Mouse (Mus musculus) hindbrain, embryonic 12.5 days (tissue): ENCODE results near the gene Maml2. TPM values are rescaled to one million over a fixed set of nuclear protein-coding genes. Genes with fewer than 3 reads are reported as not detected.

Experiments
- ATAC-seq: fragments of 200-750 bp; cut with Nextera tagmentation; 2 replicates; pipeline ENCODE4 v1.8.0; 2017; ENCODE audit warnings: moderate TSS enrichment; ENCODE audit not compliant: low FRiP score
- H3K27ac ChIP-seq: fragments of 300-500 bp; sonication (generic); 2 replicates; pipeline ENCODE4 v1.5.1; 2016; ENCODE audit warnings: mild to moderate bottlenecking
- H3K27me3 ChIP-seq: fragments of 300-500 bp; sonication (generic); 2 replicates; pipeline ENCODE4 v1.6.1; 2016; ENCODE audit warnings: mild to moderate bottlenecking
- H3K36me3 ChIP-seq: fragments of 300-500 bp; sonication (generic); 2 replicates; pipeline ENCODE4 v1.6.1; 2016; ENCODE audit warnings: mild to moderate bottlenecking
- H3K4me1 ChIP-seq: fragments of 300-500 bp; sonication (generic); 2 replicates; pipeline ENCODE4 v1.6.1; 2016
- H3K4me2 ChIP-seq: fragments of 300-500 bp; sonication (generic); replicated peaks from 2 replicates; pipeline ENCODE4 v1.6.1; 2016; ENCODE audit warnings: mild to moderate bottlenecking
- H3K4me3 ChIP-seq: fragments of 300-500 bp; sonication (generic); 2 replicates; pipeline ENCODE4 v1.5.1; 2016; ENCODE audit warnings: mild to moderate bottlenecking
- H3K9ac ChIP-seq: fragments of 300-500 bp; sonication (generic); 2 replicates; pipeline ENCODE4 v1.6.1; 2016; ENCODE audit warnings: mild to moderate bottlenecking, moderate library complexity
- H3K9me3 ChIP-seq: fragments of 300-500 bp; sonication (generic); replicated peaks from 2 replicates; pipeline ENCODE4 v1.6.1; 2016; ENCODE audit warnings: mild to moderate bottlenecking
- WGBS: fragments of 180-500 bp; shearing (Covaris S2); methylation state at CpG from one replicate; pipeline ENCODE4 v1.1.7; 2016; 5-methylcytosine and 5-hydroxymethylcytosine counted together
- polyA plus RNA-seq: library from polyadenylated mRNA; unstranded; fragments of >200 nt; fragmentation: Nextera tagmentation; extraction: Ambion mirVana; gene quantifications from 2 replicates; pipeline ENCODE4 v1.2.1, GENCODE M21; 2016

The Maml2 gene
- polyA plus RNA-seq, 1 experiment from 2014 or later = 14.1 TPM

DNA sequence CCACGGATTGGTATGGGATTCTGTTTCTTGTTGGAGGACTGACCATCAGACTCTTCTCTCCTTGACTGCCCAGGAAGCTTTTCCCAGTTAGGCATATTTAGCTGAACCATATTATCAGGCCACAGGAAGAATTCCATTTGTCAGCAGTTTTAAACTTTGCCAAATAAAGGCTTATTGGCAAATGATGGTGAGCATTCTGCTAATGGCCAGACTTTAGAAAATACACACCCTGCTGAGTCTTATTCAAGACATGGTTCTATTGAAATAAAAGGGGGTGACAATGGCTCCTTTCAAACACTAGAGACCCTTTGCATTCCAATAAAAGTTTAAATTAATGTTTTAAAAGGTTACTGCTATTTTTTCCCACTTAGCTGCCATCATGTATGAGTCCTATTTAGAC is 279.4 kb downstream of the Maml2 start:
- H3K4me2 ChIP-seq = no peak overlapping the region
- no peak overlapping the region for H3K27ac ChIP-seq
- no peaks in the 10 kb centered on the region for H3K36me3 ChIP-seq
- WGBS = 68% methylated on average over 1 of the region's 1 CpGs
- H3K9ac ChIP-seq = no peak overlapping the region
- no peak for ATAC-seq
- H3K4me1 ChIP-seq = peaks cover 7% of the 10 kb centered on the region
- H3K27me3 ChIP-seq = no peaks in the 10 kb centered on the region
- no peak overlapping the region for H3K4me3 ChIP-seq
- H3K9me3 ChIP-seq = no peaks in the 10 kb centered on the region

DNA sequence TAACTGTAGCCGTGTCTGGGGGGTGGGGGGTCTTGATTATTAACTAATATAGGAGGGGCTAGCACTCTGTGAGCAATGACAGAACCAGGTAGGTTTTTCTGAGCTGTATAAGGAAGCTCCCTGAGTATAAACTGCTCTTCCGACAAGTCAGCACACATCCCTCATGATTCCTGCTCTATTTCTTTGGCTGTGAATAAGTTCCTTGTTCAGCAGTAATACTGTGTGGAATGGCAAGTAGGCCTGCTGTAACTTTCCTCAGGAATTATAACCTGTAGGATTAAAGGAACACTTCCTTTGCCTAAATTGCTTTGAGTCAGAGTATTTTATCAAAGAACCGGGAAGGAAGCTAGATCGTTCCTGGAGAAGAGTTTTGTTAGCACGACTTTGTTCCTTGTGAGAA is 283.4 kb downstream of the Maml2 start:
- ATAC-seq = no peak
- no peak overlapping the region for H3K4me2 ChIP-seq
- 82% methylated on average over 5 of the region's 5 CpGs for WGBS
- H3K4me1 ChIP-seq = peaks cover 15% of the 10 kb centered on the region
- H3K4me3 ChIP-seq = no peak overlapping the region
- no peak overlapping the region for H3K9ac ChIP-seq
- H3K9me3 ChIP-seq = no peaks in the 10 kb centered on the region
- no peaks in the 10 kb centered on the region for H3K36me3 ChIP-seq
- H3K27me3 ChIP-seq = no peaks in the 10 kb centered on the region
- no peak overlapping the region for H3K27ac ChIP-seq

DNA sequence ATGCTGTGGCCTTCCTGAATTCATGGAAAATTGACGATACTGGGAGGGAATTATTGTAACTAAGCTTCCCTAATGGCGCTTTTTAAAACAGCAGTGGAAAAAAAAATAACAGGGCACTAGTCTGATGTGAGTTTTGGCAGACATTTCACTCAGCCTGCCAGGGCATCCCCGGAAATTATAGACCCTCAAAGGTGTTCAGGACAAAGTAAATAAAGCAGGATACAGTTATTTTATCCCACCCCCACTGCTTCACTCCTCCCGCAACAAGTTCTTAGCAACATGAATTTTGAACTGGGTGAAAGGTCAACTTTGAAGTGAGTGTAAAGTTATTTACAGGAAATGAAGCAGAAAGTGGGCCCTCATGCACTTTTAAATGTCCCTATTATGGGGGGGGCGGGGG is 286.2 kb downstream of the Maml2 start:
- Histone ChIP-seq H3K4me1 (peaks cover 14% of the 10 kb centered on the region), H3K9ac (no peak overlapping the region), H3K4me2 (no peak overlapping the region), H3K36me3 (no peaks in the 10 kb centered on the region), H3K27ac (no peak overlapping the region), H3K9me3 (no peaks in the 10 kb centered on the region), H3K27me3 (no peaks in the 10 kb centered on the region), H3K4me3 (no peak overlapping the region)
- 50% methylated on average over 5 of the region's 5 CpGs for WGBS
- ATAC-seq = no peak

DNA sequence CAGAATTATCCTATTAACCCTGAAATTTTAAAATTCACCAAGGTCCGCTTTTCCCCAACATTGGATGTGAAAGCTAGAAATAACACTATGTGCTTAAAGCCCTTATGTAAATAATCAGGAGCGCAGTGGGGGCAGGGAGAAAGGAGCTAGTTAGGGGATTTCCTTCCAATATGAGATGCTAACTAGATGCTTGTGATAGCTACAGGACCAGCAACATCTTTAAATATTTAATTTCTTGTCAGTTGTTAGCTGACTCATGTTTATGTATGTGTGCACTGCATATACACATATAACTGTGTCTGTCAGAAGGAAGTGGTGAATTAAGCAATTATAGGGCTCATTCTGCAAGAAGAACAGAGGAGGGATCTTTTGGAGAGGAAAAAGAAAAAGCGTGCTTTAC is 286.7 kb downstream of the Maml2 start:
- no peak overlapping the region for H3K27ac ChIP-seq
- no peak overlapping the region for H3K4me2 ChIP-seq
- no peaks in the 10 kb centered on the region for H3K36me3 ChIP-seq
- no peak overlapping the region for H3K4me3 ChIP-seq
- no peak for ATAC-seq
- no peaks in the 10 kb centered on the region for H3K9me3 ChIP-seq
- peaks cover 14% of the 10 kb centered on the region for H3K4me1 ChIP-seq
- H3K27me3 ChIP-seq = no peaks in the 10 kb centered on the region
- 79% methylated on average over 3 of the region's 3 CpGs for WGBS
- no peak overlapping the region for H3K9ac ChIP-seq

DNA sequence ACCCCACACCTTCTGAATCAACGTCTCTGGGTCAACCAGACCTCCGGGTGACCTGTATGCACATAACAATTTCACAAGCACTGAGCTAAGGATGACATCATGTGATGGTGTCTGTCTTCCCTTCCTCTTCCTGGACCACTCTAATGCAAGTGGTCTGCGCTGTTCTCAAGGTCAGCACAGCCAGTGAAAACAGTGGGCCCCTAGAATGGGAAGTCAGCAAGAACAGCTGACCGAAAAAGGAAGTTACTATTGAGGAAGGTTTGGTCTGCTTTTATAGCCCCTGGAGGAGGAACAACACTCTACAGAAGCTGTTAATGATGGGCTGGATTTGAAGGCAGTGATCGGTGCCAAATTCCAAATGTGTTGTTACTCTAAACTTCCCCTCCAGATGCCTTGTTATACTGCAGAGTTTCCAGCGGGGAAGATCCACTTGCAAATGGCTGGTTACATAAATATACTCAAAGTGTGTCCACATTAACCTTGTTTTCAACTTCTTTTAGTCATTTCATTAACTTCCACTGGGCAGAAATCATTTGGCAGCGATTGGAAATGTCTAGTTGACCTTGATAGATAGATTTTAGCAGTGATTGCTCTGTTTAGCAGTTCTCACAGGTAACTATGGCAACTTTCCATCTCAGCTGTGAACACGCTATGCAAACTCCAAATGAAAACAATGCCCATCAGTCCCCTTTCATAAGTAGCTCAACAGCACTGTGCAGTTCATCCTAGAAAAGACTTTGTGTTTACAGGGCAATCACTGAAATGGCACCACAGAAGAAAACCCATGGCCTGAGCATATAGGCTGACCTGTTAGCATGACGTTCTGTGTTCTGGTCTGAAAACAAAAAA is 289.6 kb downstream of the Maml2 start:
- WGBS = 71% methylated on average over 9 of the region's 9 CpGs
- no peaks in the 10 kb centered on the region for H3K36me3 ChIP-seq
- no peak overlapping the region for H3K4me3 ChIP-seq
- no peak overlapping the region for H3K9ac ChIP-seq
- ATAC-seq = no peak
- no peaks in the 10 kb centered on the region for H3K9me3 ChIP-seq
- peaks cover 14% of the 10 kb centered on the region for H3K4me1 ChIP-seq
- no peak overlapping the region for H3K4me2 ChIP-seq
- H3K27ac ChIP-seq = no peak overlapping the region
- H3K27me3 ChIP-seq = no peaks in the 10 kb centered on the region

DNA sequence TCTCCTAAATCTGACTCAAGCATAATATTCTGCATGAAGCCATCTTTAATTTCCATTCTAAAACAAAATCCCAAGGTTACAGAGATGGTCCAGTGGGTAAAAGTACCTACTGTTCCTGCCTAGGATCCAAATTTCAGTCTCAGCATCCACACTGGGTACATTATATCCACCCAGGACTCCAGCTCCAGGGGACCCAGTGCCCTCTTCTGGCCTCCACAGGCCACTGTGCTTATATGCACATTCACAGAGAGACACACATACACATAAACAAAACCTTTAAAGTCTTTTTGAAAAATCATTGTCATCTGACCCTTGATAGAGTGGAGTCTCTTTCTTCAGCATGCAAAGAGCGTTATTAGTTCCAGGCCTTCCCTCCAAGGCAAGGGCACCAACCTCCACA is 291.0 kb downstream of the Maml2 start:
- Histone ChIP-seq H3K27me3 (no peaks in the 10 kb centered on the region), H3K4me3 (no peak overlapping the region), H3K4me2 (no peak overlapping the region), H3K4me1 (peaks cover 14% of the 10 kb centered on the region), H3K36me3 (no peaks in the 10 kb centered on the region), H3K9ac (no peak overlapping the region), H3K27ac (no peak overlapping the region), H3K9me3 (no peaks in the 10 kb centered on the region)
- no peak for ATAC-seq
- WGBS = 91% methylated on average over 1 of the region's 1 CpGs

DNA sequence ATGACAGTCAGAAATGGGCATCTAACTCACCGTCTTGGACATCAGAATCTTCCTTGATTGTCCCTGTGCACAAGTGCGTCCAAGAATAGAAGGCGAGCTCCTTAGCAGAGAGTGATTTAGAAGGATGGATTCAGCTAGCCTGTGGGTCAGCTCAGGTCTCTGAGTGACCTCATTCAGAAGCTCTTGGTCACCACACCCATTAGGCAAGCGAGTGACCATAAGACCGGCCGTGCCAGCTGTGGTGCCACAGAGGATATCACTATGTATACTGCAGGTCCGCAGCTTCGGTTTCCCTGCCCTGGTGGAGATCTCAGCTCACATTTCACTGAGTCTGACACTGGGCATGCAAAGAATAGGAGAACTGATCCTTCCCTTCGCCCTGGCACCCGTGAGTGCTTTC is 294.9 kb downstream of the Maml2 start:
- H3K9me3 ChIP-seq = no peaks in the 10 kb centered on the region
- ATAC-seq = no peak
- H3K4me3 ChIP-seq = no peak overlapping the region
- no peak overlapping the region for H3K27ac ChIP-seq
- no peak overlapping the region for H3K9ac ChIP-seq
- no peaks in the 10 kb centered on the region for H3K36me3 ChIP-seq
- H3K4me2 ChIP-seq = no peak overlapping the region
- H3K27me3 ChIP-seq = no peaks in the 10 kb centered on the region
- WGBS = 89% methylated on average over 10 of the region's 10 CpGs
- H3K4me1 ChIP-seq = no peaks in the 10 kb centered on the region

DNA sequence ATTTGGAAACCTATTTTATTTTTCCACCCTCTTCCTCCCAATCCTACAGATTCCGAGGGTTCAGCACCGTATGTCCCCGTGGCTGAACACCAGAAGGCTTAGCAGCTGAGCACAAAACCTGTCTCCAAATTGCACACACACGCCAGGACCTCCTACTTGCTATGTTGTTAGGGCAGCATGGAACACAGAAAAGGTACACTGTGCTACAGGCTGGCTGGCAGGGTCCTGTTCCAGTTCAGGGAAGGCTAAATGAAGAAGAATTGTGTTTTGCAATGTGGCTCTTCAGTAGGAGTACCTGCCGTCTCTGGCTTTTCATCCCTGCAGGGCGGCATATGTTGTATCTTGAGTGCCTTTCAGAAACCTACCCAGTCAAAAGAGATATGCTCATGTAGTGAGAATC is 300.0 kb downstream of the Maml2 start:
- WGBS = 89% methylated on average over 6 of the region's 6 CpGs
- ATAC-seq = no peak
- H3K4me1 ChIP-seq = no peaks in the 10 kb centered on the region
- H3K4me2 ChIP-seq = no peak overlapping the region
- H3K9ac ChIP-seq = no peak overlapping the region
- H3K27me3 ChIP-seq = no peaks in the 10 kb centered on the region
- no peaks in the 10 kb centered on the region for H3K9me3 ChIP-seq
- H3K4me3 ChIP-seq = no peak overlapping the region
- no peaks in the 10 kb centered on the region for H3K36me3 ChIP-seq
- no peak overlapping the region for H3K27ac ChIP-seq

DNA sequence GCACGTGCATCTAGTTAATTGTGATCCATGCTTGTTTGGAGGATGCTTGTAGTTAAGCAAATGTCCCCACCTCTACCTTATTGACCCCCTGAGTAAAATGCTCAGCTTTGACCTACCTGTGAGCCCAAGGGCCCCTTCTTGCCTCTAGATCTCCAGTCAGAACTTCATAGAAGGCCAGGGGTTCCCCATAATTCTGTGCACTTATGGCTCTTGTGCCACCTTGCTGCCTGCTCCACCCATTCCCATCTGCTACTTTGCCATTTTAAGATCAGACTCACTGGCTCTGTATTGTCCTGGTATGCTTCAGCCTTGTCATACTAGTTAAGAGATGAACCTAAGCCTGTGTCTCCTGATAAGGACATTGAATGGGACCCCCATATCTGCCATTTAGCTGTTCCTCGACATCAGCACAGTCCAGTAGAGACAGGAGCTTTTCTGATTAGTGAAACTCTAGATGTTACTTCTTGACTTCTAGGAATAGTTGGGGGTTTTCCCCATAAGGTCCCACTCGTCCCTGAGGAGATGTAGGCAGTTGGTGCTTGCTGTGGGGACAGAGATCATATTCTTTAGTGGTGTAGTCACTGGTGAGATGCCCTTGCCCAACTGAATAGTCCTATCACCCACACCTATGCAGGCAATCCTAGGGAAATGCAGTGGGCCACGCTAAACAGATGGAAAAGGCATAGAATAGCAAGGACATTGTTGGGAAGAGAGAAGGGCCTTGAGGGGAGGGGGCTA is 301.0 kb downstream of the Maml2 start:
- Histone ChIP-seq H3K4me3 (no peak overlapping the region), H3K27ac (no peak overlapping the region), H3K9ac (no peak overlapping the region), H3K27me3 (no peaks in the 10 kb centered on the region), H3K36me3 (no peaks in the 10 kb centered on the region), H3K9me3 (no peaks in the 10 kb centered on the region), H3K4me2 (no peak overlapping the region), H3K4me1 (no peaks in the 10 kb centered on the region)
- ATAC-seq = no peak
- WGBS = 75% methylated on average over 4 of the region's 4 CpGs

DNA sequence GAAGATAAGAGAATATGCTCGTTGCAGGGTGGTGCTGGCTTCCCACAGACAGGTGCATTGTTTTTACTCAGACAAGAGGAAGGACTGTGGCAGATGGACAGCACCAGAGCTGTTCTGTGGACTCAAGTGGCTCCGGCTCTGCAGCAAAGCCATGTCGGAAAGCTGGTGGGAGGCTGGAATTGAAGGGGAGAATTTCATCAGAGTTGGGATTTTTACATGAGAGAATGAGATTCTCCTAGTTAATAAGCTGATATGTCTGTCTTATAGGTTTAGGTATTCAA is 301.5 kb downstream of the Maml2 start:
- Histone ChIP-seq H3K4me1 (no peaks in the 10 kb centered on the region), H3K4me2 (no peak overlapping the region), H3K9me3 (no peaks in the 10 kb centered on the region), H3K36me3 (no peaks in the 10 kb centered on the region), H3K27ac (no peak overlapping the region), H3K4me3 (no peak overlapping the region), H3K9ac (no peak overlapping the region), H3K27me3 (no peaks in the 10 kb centered on the region)
- no peak for ATAC-seq
- 79% methylated on average over 3 of the region's 3 CpGs for WGBS

DNA sequence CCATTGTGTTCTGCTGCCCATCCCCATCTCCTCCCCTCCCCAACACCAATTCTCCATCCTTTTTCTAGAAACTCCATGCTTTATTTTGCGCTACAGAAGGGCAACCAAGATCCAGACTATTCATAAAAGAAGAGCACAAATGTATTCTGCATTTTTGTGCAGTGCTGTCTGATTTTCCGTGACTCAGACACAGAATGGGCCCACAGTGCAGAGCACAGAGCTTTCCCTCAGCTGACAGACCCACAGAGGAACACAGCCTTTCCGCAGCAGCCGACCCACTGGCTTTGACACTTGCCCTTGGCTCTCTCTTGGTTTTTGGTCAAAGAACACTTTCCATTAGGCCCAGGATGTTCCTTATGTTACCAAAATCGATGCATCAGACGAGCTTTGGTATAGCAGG is 302.0 kb downstream of the Maml2 start:
- Histone ChIP-seq H3K36me3 (no peaks in the 10 kb centered on the region), H3K4me3 (no peak overlapping the region), H3K4me1 (no peaks in the 10 kb centered on the region), H3K9me3 (no peaks in the 10 kb centered on the region), H3K4me2 (no peak overlapping the region), H3K27ac (no peak overlapping the region), H3K9ac (no peak overlapping the region), H3K27me3 (no peaks in the 10 kb centered on the region)
- no peak for ATAC-seq
- WGBS = 92% methylated on average over 6 of the region's 6 CpGs

DNA sequence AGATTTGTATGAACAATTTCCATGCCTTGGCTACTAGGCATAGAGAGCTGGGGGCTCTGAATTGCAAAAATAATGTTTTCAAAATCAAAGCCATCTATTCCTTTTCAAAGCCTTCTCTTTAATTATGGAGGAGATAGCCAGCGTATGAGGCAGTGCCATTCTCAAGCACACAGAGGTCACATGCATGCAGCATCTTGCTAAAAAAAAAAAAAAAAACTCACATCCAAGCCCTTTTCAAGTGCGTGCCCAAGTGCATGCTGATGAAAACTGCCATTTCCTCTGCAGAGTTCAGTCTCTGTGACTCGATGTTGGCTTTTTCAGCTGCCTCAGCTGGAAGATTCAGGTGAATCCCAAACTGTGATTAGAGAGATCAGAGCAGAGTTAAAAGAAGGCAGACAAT is 304.0 kb downstream of the Maml2 start:
- Histone ChIP-seq H3K27me3 (no peaks in the 10 kb centered on the region), H3K27ac (no peak overlapping the region), H3K4me2 (no peak overlapping the region), H3K4me1 (no peaks in the 10 kb centered on the region), H3K4me3 (no peak overlapping the region), H3K36me3 (no peaks in the 10 kb centered on the region), H3K9ac (no peak overlapping the region), H3K9me3 (no peaks in the 10 kb centered on the region)
- WGBS = 85% methylated on average over 3 of the region's 3 CpGs
- ATAC-seq = no peak

DNA sequence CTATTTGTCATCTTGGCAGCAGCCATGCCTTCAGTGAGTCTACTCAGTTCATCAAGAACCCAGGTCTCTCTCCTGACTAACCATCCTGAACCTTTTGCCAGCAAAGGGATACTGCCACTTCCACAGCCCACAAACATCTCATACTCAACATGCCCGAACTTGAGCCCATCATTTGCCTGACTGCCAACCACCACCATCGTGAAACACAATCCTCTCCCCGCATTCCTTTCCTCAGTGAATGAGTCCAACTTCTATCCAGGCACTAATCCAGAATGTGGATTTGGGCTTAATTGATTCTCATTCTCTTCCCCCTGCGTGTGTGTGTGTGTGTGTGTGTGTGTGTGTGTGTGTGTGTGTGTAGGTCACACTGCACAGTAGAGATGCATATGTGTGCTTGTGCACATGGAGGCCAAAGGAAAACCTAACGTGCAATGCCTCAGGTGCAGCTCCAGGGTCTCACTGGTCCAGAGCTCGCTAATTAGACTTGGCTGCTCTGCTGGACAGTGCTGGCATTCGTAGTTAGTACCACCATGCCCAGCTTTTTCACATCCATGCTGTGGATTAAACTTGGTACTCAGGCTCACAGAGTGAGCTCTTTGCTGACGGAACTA is 305.9 kb downstream of the Maml2 start:
- WGBS = 86% methylated on average over 8 of the region's 8 CpGs
- Histone ChIP-seq H3K27ac (no peak overlapping the region), H3K9me3 (no peaks in the 10 kb centered on the region), H3K9ac (no peak overlapping the region), H3K4me3 (no peak overlapping the region), H3K4me1 (no peaks in the 10 kb centered on the region), H3K36me3 (no peaks in the 10 kb centered on the region), H3K27me3 (no peaks in the 10 kb centered on the region), H3K4me2 (no peak overlapping the region)
- no peak for ATAC-seq
